Mouse (Mus musculus) left cerebral cortex, adult 18-20 months (tissue): ENCODE data around the gene Rps6kc1. TPM values are rescaled to one million over a fixed set of nuclear protein-coding genes. Genes with fewer than 3 reads are reported as not detected.

Experiments used
- total RNA-seq, 2 experiments: library from RNA; stranded (reverse); gene quantifications; 2 replicates each; pipeline ENCODE4 v1.2.3; 2021

The Rps6kc1 gene
- total RNA-seq, 2 experiments from 2014 or later = 138 to 147 TPM

Other genes with a start within 250 kb of the Rps6kc1 start
- 10 to 100 TPM; 56.2 to 56.7 TPM for gene Angel2, start 13.3 kb upstream of the Rps6kc1 start, total RNA-seq
- 1 to 10 TPM; 1.8 to 2.9 TPM for gene Vash2, start 67.5 kb upstream of the Rps6kc1 start, total RNA-seq
- gene Flvcr1, start 114.4 kb upstream of the Rps6kc1 start, total RNA-seq = 10 to 100 TPM; 11.5 to 14.5 TPM
- gene Spata45, start 124.9 kb upstream of the Rps6kc1 start, total RNA-seq = not detected
- 10 to 100 TPM; 27.1 to 27.8 TPM for gene Tatdn3, start 151.2 kb upstream of the Rps6kc1 start, total RNA-seq
- gene Nsl1, start 151.2 kb upstream of the Rps6kc1 start, total RNA-seq = under 1 TPM; 0.23 to 0.56 TPM
- gene Batf3, start 186.1 kb upstream of the Rps6kc1 start, total RNA-seq = 1 to 10 TPM; 3.0 TPM